Mouse (Mus musculus): ENCODE measurements at regions not wholly inside any gene's neighbourhood (a gene's known extent, or its start where the extent isn't known, plus 50 kb on each side); places are given as distances from the start of the nearest gene placed in this dataset.

GRCm38 (mm10) chr14:81456396-81456795, 1472.5 kb downstream of the Olfm4 start:
- DNase-seq = no peak

DNA sequence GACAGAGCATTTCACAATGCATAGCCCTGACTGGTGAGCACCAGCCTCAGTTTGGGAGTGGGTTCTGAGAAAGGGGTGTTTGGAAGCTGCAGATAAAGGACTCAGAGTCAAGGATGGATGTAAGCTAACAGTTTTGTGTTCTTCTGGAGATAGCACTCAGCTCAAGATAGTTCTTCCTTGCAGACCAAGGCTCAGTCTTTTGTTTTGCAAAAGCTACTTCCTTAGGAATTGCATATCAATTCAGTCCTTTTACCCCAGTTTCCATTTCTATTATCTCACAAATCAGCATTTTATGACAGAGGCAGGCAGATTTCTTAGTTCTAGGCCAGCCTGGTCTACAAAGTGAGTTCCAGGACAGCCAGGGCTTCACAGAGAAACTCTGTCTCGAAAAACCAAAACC, 1495.4 kb downstream of the Olfm4 start:
- DNase-seq = no peak

- peak; percentile 87 to 91 for DNase-seq
Observed at GRCm38 (mm10) chr14:81483594-81483993, 1499.7 kb downstream of the Olfm4 start.

GRCm38 (mm10) chr14:81508934-81509333, 1525.1 kb downstream of the Olfm4 start:
- no peak for DNase-seq
